Mouse (Mus musculus) kidney, embryonic 14.5 days (tissue): Measurements from ENCODE around the gene Arap2. TPM values are rescaled to one million over a fixed set of nuclear protein-coding genes. Genes with fewer than 3 reads are reported as not detected.
"Not testable (repeated sequence)": the region's sequence is repeated elsewhere in the genome, so short reads cannot be mapped to it uniquely, and the experiment has no call there.

Source experiments
- ATAC-seq: fragments of 200-750 bp; cut with Nextera tagmentation; 2 replicates; pipeline ENCODE4 v1.8.0; 2017; ENCODE audit warnings: moderate number of reproducible peaks, mild to moderate bottlenecking, moderate TSS enrichment, moderate library complexity; ENCODE audit not compliant: low FRiP score, low TSS enrichment
- H3K27ac ChIP-seq: fragments of 300-500 bp; sonication (generic); 2 replicates; pipeline ENCODE4 v1.5.1; 2014; ENCODE audit warnings: low read depth, mild to moderate bottlenecking, low read length, moderate library complexity, mixed read lengths
- H3K27me3 ChIP-seq: fragments of 300-500 bp; sonication (generic); 2 replicates; pipeline ENCODE4 v1.6.1; 2014; ENCODE audit warnings: mild to moderate bottlenecking, low read length; ENCODE audit not compliant: control insufficient read depth, insufficient read depth
- H3K36me3 ChIP-seq: fragments of 300-500 bp; sonication (generic); 2 replicates; pipeline ENCODE4 v1.6.1; 2014; ENCODE audit warnings: low read length, mixed read lengths; ENCODE audit not compliant: control insufficient read depth, insufficient read depth
- H3K4me1 ChIP-seq: fragments of 300-500 bp; sonication (generic); 2 replicates; pipeline ENCODE4 v1.6.1; 2014; ENCODE audit warnings: low read length, mixed read lengths; ENCODE audit not compliant: control insufficient read depth, insufficient read depth
- H3K4me2 ChIP-seq: fragments of 300-500 bp; sonication (generic); replicated peaks from 2 replicates; pipeline ENCODE4 v1.6.1; 2014; ENCODE audit warnings: low read depth, mild to moderate bottlenecking, low read length
- H3K4me3 ChIP-seq: fragments of 300-500 bp; sonication (generic); 2 replicates; pipeline ENCODE4 v1.5.1; 2014; ENCODE audit warnings: mild to moderate bottlenecking, low read length
- H3K9ac ChIP-seq: fragments of 300-500 bp; sonication (generic); 2 replicates; pipeline ENCODE4 v1.6.1; 2014; ENCODE audit warnings: low read depth, mild to moderate bottlenecking, low read length, moderate library complexity
- H3K9me3 ChIP-seq: fragments of 300-500 bp; sonication (generic); 2 replicates; pipeline ENCODE4 v1.6.1; 2016; ENCODE audit warnings: low read length; ENCODE audit not compliant: control insufficient read depth
- WGBS: fragments of 180-500 bp; shearing (Covaris S2); extraction: QIAGEN DNeasy Blood & Tissue Kit; methylation state at CpG from one replicate; pipeline ENCODE4 v1.1.7; 2014; 5-methylcytosine and 5-hydroxymethylcytosine counted together
- polyA plus RNA-seq: library from polyadenylated mRNA; unstranded; fragments of >200 nt; fragmentation: Nextera tagmentation; extraction: Ambion mirVana; gene quantifications from 2 replicates; pipeline ENCODE4 v1.2.1, GENCODE M21; 2014

The Arap2 gene
- polyA plus RNA-seq, 1 experiment from 2014 or later = 3.6 TPM

GRCm38 (mm10) chr5:62752934-62753333 lies 13.0 kb downstream of the Arap2 start:
- Histone ChIP-seq H3K27me3 (no peaks in the 10 kb centered on the region), H3K4me1 (no peaks in the 10 kb centered on the region), H3K36me3 (no peaks in the 10 kb centered on the region), H3K4me2 (no peak overlapping the region), H3K4me3 (no peak overlapping the region), H3K27ac (no peak overlapping the region), H3K9me3 (no peaks in the 10 kb centered on the region), H3K9ac (no peak overlapping the region)
- 77% methylated on average over 3 of the region's 3 CpGs for WGBS
- no peak for ATAC-seq

GRCm38 (mm10) chr5:62751692-62752091 lies 14.3 kb downstream of the Arap2 start:
- H3K27ac ChIP-seq = no peak overlapping the region
- no peak overlapping the region for H3K9ac ChIP-seq
- 66% methylated on average over 2 of the region's 2 CpGs for WGBS
- no peaks in the 10 kb centered on the region for H3K4me1 ChIP-seq
- ATAC-seq = no peak
- H3K4me2 ChIP-seq = no peak overlapping the region
- no peaks in the 10 kb centered on the region for H3K36me3 ChIP-seq
- H3K9me3 ChIP-seq = no peaks in the 10 kb centered on the region
- H3K27me3 ChIP-seq = no peaks in the 10 kb centered on the region
- no peak overlapping the region for H3K4me3 ChIP-seq

- no peaks in the 10 kb centered on the region for H3K4me1 ChIP-seq
- ATAC-seq = no peak
- 88% methylated on average over 2 of the region's 2 CpGs for WGBS
- no peak overlapping the region for H3K27ac ChIP-seq
- no peaks in the 10 kb centered on the region for H3K27me3 ChIP-seq
- no peak overlapping the region for H3K4me2 ChIP-seq
- no peaks in the 10 kb centered on the region for H3K36me3 ChIP-seq
- no peak overlapping the region for H3K9ac ChIP-seq
- H3K9me3 ChIP-seq = no peaks in the 10 kb centered on the region
- H3K4me3 ChIP-seq = no peak overlapping the region
Observed at GRCm38 (mm10) chr5:62748168-62748567, 17.8 kb downstream of the Arap2 start.

GRCm38 (mm10) chr5:62743220-62743922 lies 22.6 kb downstream of the Arap2 start:
- ATAC-seq = no peak
- no peaks in the 10 kb centered on the region for H3K9me3 ChIP-seq
- no peaks in the 10 kb centered on the region for H3K36me3 ChIP-seq
- WGBS = 79% methylated on average over 9 of the region's 9 CpGs
- H3K27ac ChIP-seq = no peak overlapping the region
- H3K4me2 ChIP-seq = no peak overlapping the region
- no peaks in the 10 kb centered on the region for H3K4me1 ChIP-seq
- no peaks in the 10 kb centered on the region for H3K27me3 ChIP-seq
- no peak overlapping the region for H3K4me3 ChIP-seq
- no peak overlapping the region for H3K9ac ChIP-seq

GRCm38 (mm10) chr5:62739451-62740415 lies 26.2 kb downstream of the Arap2 start:
- ATAC-seq = no peak
- Histone ChIP-seq H3K4me2 (no peak overlapping the region), H3K36me3 (no peaks in the 10 kb centered on the region), H3K4me3 (no peak overlapping the region), H3K27ac (no peak overlapping the region), H3K9me3 (no peaks in the 10 kb centered on the region), H3K27me3 (no peaks in the 10 kb centered on the region), H3K9ac (no peak overlapping the region), H3K4me1 (no peaks in the 10 kb centered on the region)
- 77% methylated on average over 9 of the region's 9 CpGs for WGBS

- not testable (repeated sequence) for H3K27me3 ChIP-seq, H3K4me2 ChIP-seq, H3K9ac ChIP-seq, ATAC-seq, H3K27ac ChIP-seq, H3K36me3 ChIP-seq, H3K4me3 ChIP-seq, H3K9me3 ChIP-seq, H3K4me1 ChIP-seq
- 89% methylated on average over 7 of the region's 7 CpGs for WGBS
Observed at GRCm38 (mm10) chr5:62730573-62730972, 35.4 kb downstream of the Arap2 start.

GRCm38 (mm10) chr5:62725551-62725950 lies 40.4 kb downstream of the Arap2 start:
- Histone ChIP-seq H3K4me2 (no peak overlapping the region), H3K4me3 (no peak overlapping the region), H3K4me1 (no peaks in the 10 kb centered on the region), H3K9me3 (no peaks in the 10 kb centered on the region), H3K27ac (no peak overlapping the region), H3K36me3 (no peaks in the 10 kb centered on the region), H3K9ac (no peak overlapping the region), H3K27me3 (no peaks in the 10 kb centered on the region)
- no peak for ATAC-seq
- WGBS = 86% methylated on average over 2 of the region's 2 CpGs

- no peak for ATAC-seq
- no peaks in the 10 kb centered on the region for H3K27me3 ChIP-seq
- 74% methylated on average over 3 of the region's 3 CpGs for WGBS
- H3K4me3 ChIP-seq = no peak overlapping the region
- H3K9me3 ChIP-seq = no peaks in the 10 kb centered on the region
- H3K9ac ChIP-seq = no peak overlapping the region
- no peaks in the 10 kb centered on the region for H3K36me3 ChIP-seq
- H3K27ac ChIP-seq = no peak overlapping the region
- H3K4me2 ChIP-seq = no peak overlapping the region
- H3K4me1 ChIP-seq = no peaks in the 10 kb centered on the region
Observed at GRCm38 (mm10) chr5:62723261-62724105, 42.5 kb downstream of the Arap2 start.
